Mouse (Mus musculus): ENCODE data around the gene Zdhhc17. TPM values are rescaled to one million over a fixed set of nuclear protein-coding genes. Genes with fewer than 3 reads are reported as not detected.

The Zdhhc17 gene
- polyA plus RNA-seq, 1 experiment from 2014 or later: 23.2 TPM

DNA sequence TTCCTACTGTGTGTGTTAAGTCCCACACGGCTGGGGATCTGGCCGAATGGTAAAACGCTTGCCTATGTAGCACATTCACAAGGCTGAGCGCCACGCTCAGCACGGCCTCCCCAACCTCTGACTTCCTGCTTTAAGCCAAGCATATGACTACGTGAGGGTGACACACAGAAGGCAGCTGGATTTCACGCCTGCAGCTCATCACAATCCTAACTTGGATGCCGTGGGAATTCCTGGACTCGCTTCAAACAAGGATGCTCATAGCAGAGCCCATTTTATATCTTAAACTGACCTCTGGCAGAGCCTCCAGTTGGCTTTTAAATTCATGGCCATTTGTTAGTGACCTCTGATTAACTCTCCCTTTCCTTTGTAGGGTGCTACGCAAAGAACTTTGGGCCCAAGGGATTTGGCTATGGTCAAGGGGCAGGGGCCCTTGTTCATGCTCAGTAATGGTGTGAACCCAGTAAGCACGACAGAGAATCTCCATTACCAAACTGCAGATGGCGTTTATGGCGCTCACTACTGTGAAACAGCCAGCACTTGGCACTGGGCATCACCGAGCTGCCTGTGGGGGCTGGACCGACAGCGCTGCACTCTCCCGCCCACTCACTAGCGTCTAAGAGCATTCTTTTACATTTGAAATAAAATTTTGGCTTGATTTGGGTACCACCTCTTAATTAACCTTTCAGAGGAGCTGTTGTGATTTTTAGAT is 70.9 kb downstream of the Zdhhc17 start:
- Histone ChIP-seq H3K4me1 (ENCODE audit: control insufficient read depth, insufficient read depth, low read length) (no peaks in the 10 kb centered on the region), H3K4me3 (ENCODE audit: low read depth, low read length) (no peak overlapping the region), H3K9me3 (replicated peaks; ENCODE audit: control insufficient read depth, low read length) (no peaks in the 10 kb centered on the region), H3K9ac (replicated peaks; ENCODE audit: low read length) (no peak overlapping the region), H3K27me3 (ENCODE audit: control insufficient read depth, insufficient read depth, low read length) (no peaks in the 10 kb centered on the region), H3K36me3 (replicated peaks; ENCODE audit: control insufficient read depth, insufficient read depth, low read depth, low read length) (peaks cover 2% of the 10 kb centered on the region), H3K4me2 (ENCODE audit: low read depth, low read length) (no peak overlapping the region), H3K27ac (replicated peaks; ENCODE audit: low read depth, low read length) (no peak overlapping the region)
- DNase-seq (ENCODE audit: low spot score) (no peak), ATAC-seq (replicated peaks; ENCODE audit: insufficient number of reproducible peaks, low FRiP score, low TSS enrichment, low read depth) (no peak)
- 89% methylated on average over 19 of the region's 19 CpGs for WGBS

DNA sequence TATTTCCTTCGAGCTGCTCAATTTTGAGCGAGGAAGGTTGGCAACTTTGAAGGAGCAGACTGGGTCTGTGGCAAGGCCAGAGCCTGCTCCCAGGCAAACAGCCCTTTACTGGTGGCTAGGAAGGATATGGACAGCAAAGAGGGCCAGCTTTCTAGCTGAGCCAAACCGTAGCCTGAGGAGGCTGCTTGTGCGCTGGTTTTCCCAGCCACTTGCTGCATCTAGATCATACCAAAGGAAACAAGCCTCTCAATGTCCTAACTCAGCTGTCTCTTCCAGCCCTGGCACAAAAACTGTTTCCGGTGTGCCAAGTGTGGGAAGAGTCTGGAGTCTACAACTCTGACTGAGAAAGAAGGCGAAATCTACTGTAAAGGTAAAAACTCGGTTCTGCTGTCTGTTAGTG is 71.6 kb downstream of the Zdhhc17 start:
- WGBS: 90% methylated on average over 7 of the region's 7 CpGs
- H3K27ac ChIP-seq (replicated peaks; ENCODE audit: low read depth, low read length): no peak overlapping the region
- peaks cover 2% of the 10 kb centered on the region for H3K36me3 ChIP-seq (replicated peaks; ENCODE audit: control insufficient read depth, insufficient read depth, low read depth, low read length)
- H3K4me1 ChIP-seq (ENCODE audit: control insufficient read depth, insufficient read depth, low read length): no peaks in the 10 kb centered on the region
- no peak for ATAC-seq (replicated peaks; ENCODE audit: insufficient number of reproducible peaks, low FRiP score, low TSS enrichment, low read depth)
- H3K9ac ChIP-seq (replicated peaks; ENCODE audit: low read length): no peak overlapping the region
- no peaks in the 10 kb centered on the region for H3K27me3 ChIP-seq (ENCODE audit: control insufficient read depth, insufficient read depth, low read length)
- H3K4me2 ChIP-seq (ENCODE audit: low read depth, low read length): no peak overlapping the region
- H3K9me3 ChIP-seq (replicated peaks; ENCODE audit: control insufficient read depth, low read length): no peaks in the 10 kb centered on the region
- DNase-seq (ENCODE audit: low spot score): no peak
- H3K4me3 ChIP-seq (ENCODE audit: low read depth, low read length): no peak overlapping the region

DNA sequence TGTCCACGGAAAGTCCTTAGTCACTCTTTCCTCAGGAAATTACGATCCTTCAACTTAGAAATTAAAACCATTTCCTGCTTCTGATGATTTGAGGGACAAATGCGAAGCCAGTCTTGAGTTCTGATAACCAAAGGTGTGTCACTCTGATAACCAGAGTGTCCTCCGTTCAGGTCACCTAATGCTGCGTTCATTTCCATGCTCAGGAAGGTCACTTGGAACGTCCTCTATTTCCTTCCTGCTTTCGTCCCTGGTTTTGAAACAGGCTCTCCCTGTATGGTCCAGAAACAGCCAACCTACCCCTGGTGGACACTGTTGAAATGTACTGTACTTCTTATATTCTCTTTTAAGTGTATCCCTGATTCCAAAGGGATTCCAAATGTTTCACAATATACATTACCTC is 74.3 kb downstream of the Zdhhc17 start:
- WGBS: 86% methylated on average over 7 of the region's 7 CpGs
- ATAC-seq (replicated peaks; ENCODE audit: insufficient number of reproducible peaks, low FRiP score, low TSS enrichment, low read depth): no peak
- Histone ChIP-seq H3K4me3 (ENCODE audit: low read depth, low read length) (no peak overlapping the region), H3K4me2 (ENCODE audit: low read depth, low read length) (no peak overlapping the region), H3K27me3 (ENCODE audit: control insufficient read depth, insufficient read depth, low read length) (no peaks in the 10 kb centered on the region), H3K4me1 (ENCODE audit: control insufficient read depth, insufficient read depth, low read length) (no peaks in the 10 kb centered on the region), H3K9ac (replicated peaks; ENCODE audit: low read length) (no peak overlapping the region), H3K9me3 (replicated peaks; ENCODE audit: control insufficient read depth, low read length) (no peaks in the 10 kb centered on the region), H3K27ac (replicated peaks; ENCODE audit: low read depth, low read length) (no peak overlapping the region), H3K36me3 (replicated peaks; ENCODE audit: control insufficient read depth, insufficient read depth, low read depth, low read length) (no peaks in the 10 kb centered on the region; the same call in none of the 2 replicates)
- DNase-seq (ENCODE audit: low spot score): no peak

DNA sequence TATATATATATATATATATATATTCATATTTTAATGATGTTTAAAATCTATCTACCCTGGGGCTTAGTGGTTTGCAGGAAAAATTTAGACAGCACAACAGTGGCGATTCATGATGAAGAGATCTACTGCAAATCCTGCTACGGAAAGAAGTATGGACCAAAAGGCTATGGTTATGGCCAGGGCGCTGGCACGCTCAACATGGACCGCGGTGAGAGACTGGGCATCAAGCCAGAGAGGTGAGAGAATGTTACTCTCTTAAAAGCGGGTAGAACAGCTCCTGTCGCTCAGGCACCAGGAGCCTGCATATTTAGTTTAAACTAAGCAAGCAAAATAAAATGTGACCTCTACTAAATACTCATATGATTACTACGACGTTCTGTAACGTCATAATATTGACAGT is 74.9 kb downstream of the Zdhhc17 start:
- H3K36me3 ChIP-seq (replicated peaks; ENCODE audit: control insufficient read depth, insufficient read depth, low read depth, low read length): no peaks in the 10 kb centered on the region; the same call in 1 of the 2 replicates
- no peak overlapping the region for H3K27ac ChIP-seq (replicated peaks; ENCODE audit: low read depth, low read length)
- 0 out of 2 replicates have a peak, but pooled peaks cover under 1% of the 10 kb centered on the region for H3K4me1 ChIP-seq (ENCODE audit: control insufficient read depth, insufficient read depth, low read length)
- 93% methylated on average over 11 of the region's 11 CpGs for WGBS
- DNase-seq (ENCODE audit: low spot score) (no peak), ATAC-seq (replicated peaks; ENCODE audit: insufficient number of reproducible peaks, low FRiP score, low TSS enrichment, low read depth) (no peak)
- H3K4me3 ChIP-seq (ENCODE audit: low read depth, low read length): no peak overlapping the region
- no peak overlapping the region for H3K9ac ChIP-seq (replicated peaks; ENCODE audit: low read length)
- no peak overlapping the region for H3K4me2 ChIP-seq (ENCODE audit: low read depth, low read length)
- H3K9me3 ChIP-seq (replicated peaks; ENCODE audit: control insufficient read depth, low read length): no peaks in the 10 kb centered on the region
- H3K27me3 ChIP-seq (ENCODE audit: control insufficient read depth, insufficient read depth, low read length): no peaks in the 10 kb centered on the region

DNA sequence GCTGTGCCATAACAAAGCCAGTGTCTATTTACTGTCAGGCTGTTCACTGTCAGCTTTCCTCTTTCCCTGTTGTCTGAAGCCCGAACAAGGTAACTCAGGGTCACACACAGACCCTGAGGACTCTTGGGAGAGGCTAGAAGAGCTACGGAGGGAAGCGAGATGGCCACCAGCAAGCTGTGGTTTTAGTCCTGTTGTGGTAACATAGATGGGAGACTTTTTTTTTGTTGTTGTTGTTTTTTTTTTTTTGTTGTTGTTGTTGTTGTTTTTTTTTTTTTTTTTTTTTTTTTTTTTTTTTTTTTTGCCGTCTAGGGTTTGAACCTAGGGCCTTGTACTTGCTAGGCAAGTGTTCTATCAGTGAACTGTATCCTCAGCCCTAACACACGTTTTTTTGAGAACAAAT is 76.4 kb downstream of the Zdhhc17 start:
- Histone ChIP-seq H3K4me2 (ENCODE audit: low read depth, low read length) (no peak overlapping the region), H3K27me3 (ENCODE audit: control insufficient read depth, insufficient read depth, low read length) (no peaks in the 10 kb centered on the region), H3K4me1 (ENCODE audit: control insufficient read depth, insufficient read depth, low read length) (0 out of 2 replicates have a peak, but pooled peaks cover 3% of the 10 kb centered on the region), H3K36me3 (replicated peaks; ENCODE audit: control insufficient read depth, insufficient read depth, low read depth, low read length) (no peaks in the 10 kb centered on the region; the same call in 1 of the 2 replicates), H3K9me3 (replicated peaks; ENCODE audit: control insufficient read depth, low read length) (no peaks in the 10 kb centered on the region), H3K9ac (replicated peaks; ENCODE audit: low read length) (no peak overlapping the region), H3K4me3 (ENCODE audit: low read depth, low read length) (no peak overlapping the region), H3K27ac (replicated peaks; ENCODE audit: low read depth, low read length) (no peak overlapping the region)
- WGBS: 80% methylated on average over 5 of the region's 5 CpGs
- DNase-seq (ENCODE audit: low spot score) (no peak), ATAC-seq (replicated peaks; ENCODE audit: insufficient number of reproducible peaks, low FRiP score, low TSS enrichment, low read depth) (no peak)

DNA sequence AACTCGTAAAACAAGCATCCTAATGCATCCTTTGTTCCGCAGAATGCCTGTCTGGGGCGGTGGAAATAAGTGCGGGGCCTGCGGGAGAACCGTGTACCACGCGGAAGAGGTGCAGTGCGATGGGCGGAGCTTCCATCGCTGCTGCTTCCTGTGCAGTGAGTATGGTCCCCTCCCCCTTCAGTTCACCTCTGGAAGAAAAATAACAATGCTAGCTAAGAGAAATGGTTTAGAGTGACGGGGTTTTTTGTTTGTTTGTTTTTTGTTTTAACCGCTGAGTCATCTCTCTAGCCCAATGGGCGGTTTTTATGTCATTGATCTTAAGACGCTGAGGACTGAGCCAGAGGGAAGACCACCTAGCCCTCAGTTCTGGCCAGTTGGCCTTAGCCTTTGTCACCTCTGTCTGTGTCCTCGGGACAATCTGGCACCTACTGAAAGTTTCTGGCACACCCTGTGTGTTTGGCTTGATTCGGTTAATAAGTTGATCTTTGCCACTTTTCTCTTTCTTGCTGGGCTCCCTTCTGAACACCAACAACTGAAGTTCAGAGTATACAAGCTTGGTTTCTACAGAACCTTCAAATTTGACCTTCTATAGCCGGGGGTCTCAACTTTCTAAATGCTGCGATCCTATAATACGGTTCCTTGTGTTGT is 77.9 kb downstream of the Zdhhc17 start:
- Histone ChIP-seq H3K4me1 (ENCODE audit: control insufficient read depth, insufficient read depth, low read length) (0 out of 2 replicates have a peak, but pooled peaks cover 3% of the 10 kb centered on the region), H3K27ac (replicated peaks; ENCODE audit: low read depth, low read length) (peak overlapping the region; percentile 4; the same call in 1 of the 2 replicates), H3K27me3 (ENCODE audit: control insufficient read depth, insufficient read depth, low read length) (no peaks in the 10 kb centered on the region), H3K9ac (replicated peaks; ENCODE audit: low read length) (no peak overlapping the region), H3K36me3 (replicated peaks; ENCODE audit: control insufficient read depth, insufficient read depth, low read depth, low read length) (no peaks in the 10 kb centered on the region), H3K4me3 (ENCODE audit: low read depth, low read length) (no peak overlapping the region), H3K9me3 (replicated peaks; ENCODE audit: control insufficient read depth, low read length) (no peaks in the 10 kb centered on the region), H3K4me2 (ENCODE audit: low read depth, low read length) (peak overlapping the region; percentile 5; the same call in 1 of the 2 replicates)
- ATAC-seq (replicated peaks; ENCODE audit: insufficient number of reproducible peaks, low FRiP score, low TSS enrichment, low read depth): peak; percentile 63
- DNase-seq (ENCODE audit: low spot score): peak; percentile 52
- WGBS: 48% methylated on average over 20 of the region's 20 CpGs

DNA sequence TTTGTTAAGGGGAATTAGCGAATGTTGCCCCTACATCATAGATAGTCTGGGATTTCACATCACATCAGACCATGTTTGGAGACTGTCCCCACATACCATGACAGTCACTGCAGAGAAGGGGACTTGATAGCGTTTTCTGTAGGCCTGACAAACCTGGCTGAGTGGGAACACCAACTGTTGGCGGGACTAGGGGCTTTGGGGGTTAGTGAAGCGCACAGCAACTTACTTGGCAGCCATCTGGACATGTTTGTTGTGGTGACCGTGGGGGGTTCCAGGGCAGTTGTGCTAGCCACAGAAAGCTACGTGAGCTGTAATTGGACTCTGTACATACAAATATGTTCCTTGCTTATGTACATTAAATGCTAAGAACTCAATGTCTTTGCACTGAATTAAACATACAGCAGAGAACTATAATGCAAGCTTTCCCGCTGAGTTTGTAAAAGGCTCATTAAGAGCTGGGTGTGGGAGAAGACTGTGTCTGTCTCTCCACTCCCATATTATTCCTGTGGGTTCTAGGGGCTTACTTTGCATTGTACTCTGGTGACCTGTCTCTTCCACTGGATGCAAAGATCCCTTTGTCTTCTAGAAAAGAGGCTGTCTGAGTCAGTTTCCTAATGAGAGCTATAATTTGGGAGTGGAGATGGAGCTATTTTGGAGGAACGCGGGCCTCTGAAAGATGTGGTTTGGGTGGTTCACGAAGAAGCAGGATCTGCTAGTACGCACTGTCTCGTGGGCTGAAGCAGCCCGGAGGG is 78.6 kb downstream of the Zdhhc17 start:
- peak overlapping the region; percentile 4; the same call in 1 of the 2 replicates for H3K27ac ChIP-seq (replicated peaks; ENCODE audit: low read depth, low read length)
- no peaks in the 10 kb centered on the region for H3K9me3 ChIP-seq (replicated peaks; ENCODE audit: control insufficient read depth, low read length)
- peak overlapping the region; percentile 10; the same call in 1 of the 2 replicates for H3K9ac ChIP-seq (replicated peaks; ENCODE audit: low read length)
- ATAC-seq (replicated peaks; ENCODE audit: insufficient number of reproducible peaks, low FRiP score, low TSS enrichment, low read depth): no peak
- 0 out of 2 replicates have a peak, but pooled peaks cover 3% of the 10 kb centered on the region for H3K4me1 ChIP-seq (ENCODE audit: control insufficient read depth, insufficient read depth, low read length)
- H3K27me3 ChIP-seq (ENCODE audit: control insufficient read depth, insufficient read depth, low read length): no peaks in the 10 kb centered on the region
- no peaks in the 10 kb centered on the region for H3K36me3 ChIP-seq (replicated peaks; ENCODE audit: control insufficient read depth, insufficient read depth, low read depth, low read length)
- H3K4me2 ChIP-seq (ENCODE audit: low read depth, low read length): peak overlapping the region; percentile 5; the same call in 1 of the 2 replicates
- 51% methylated on average over 13 of the region's 13 CpGs for WGBS
- peak; percentile 48 for DNase-seq (ENCODE audit: low spot score)
- H3K4me3 ChIP-seq (ENCODE audit: low read depth, low read length): no peak overlapping the region

Measured in embryonic facial prominence, embryonic 11.5 days (tissue).